Mouse (Mus musculus): Measurements from ENCODE around the gene Iapp. TPM values are rescaled to one million over a fixed set of nuclear protein-coding genes. Genes with fewer than 3 reads are reported as not detected.
"Not testable (repeated sequence)": the region's sequence is repeated elsewhere in the genome, so short reads cannot be mapped to it uniquely, and the experiment has no call there.

Gene Iapp
- polyA plus RNA-seq (2012; ENCODE audit: insufficient read depth, low replicate concordance) = not detected in 2 replicates

DNA sequence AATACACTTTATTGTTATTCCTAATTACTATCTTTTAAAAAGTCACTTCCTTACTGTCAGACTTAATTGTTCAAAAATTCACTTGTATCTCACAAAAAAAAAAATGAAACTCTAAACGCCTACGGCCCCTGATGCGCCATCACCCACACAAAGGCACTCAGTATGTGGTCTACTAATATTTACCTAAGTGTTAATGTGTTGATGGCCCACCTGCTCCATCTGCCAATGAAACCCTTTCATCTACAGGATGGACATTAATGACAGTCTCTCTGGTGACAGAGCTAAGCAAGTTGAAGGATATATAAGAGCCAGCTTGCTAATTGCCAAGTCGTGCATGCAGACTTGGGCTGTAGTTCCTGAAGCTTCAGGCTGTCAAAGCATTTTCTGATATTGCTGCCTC, at the start of gene Iapp:
TSS of gene Iapp (plus strand) at position 326 of the 400 bp plus-strand sequence.
- no peak for TF ChIP-seq GATA1 (IDR thresholded peaks at IDR 0.05; ENCODE audit: borderline replicate concordance, low read length)
- no peak for TF ChIP-seq FLI1 (IDR thresholded peaks at IDR 0.05; ENCODE audit: low read length)
- Histone ChIP-seq H3K36me3 (replicated peaks; ENCODE audit: low read length) (no peaks in the 10 kb centered on the region), H3K9me3 (no peaks in the 10 kb centered on the region), H3K4me3 (replicated peaks) (no peak within 1 kb of the TSS), H3K4me1 (no peaks in the 10 kb centered on the region), H3K27me3 (replicated peaks) (no peaks in the 10 kb centered on the region)

DNA sequence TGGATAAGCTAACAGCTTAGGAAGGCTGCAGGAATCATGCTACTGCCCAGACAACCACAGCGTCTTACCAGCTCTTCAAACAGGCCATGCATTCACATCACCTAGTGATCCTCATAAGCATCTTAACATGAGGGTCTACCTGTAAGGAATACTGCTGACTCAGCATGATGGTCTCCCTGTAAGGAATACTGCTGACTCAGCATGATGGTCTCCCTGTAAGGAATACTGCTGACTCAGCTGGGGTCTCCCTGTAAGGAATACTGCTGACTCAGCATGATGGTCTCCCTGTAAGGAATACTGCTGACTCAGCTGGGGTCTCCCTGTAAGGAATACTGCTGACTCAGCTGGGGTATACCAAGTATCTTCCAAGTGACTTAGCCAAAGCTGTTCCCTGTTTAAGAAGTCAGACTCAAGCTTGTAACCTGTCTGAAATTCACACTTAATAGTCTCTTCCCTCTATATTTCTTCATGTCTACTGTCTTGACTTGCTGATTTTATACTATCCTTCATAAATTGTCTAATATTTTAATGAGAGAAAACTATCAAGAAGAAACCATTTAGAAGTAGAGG, 47.4 kb upstream of the Iapp start:
- H3K36me3 ChIP-seq (replicated peaks; ENCODE audit: low read length); H3K4me1 ChIP-seq; H3K27me3 ChIP-seq (replicated peaks); H3K9me3 ChIP-seq; H3K4me3 ChIP-seq (replicated peaks): not testable (repeated sequence)

DNA sequence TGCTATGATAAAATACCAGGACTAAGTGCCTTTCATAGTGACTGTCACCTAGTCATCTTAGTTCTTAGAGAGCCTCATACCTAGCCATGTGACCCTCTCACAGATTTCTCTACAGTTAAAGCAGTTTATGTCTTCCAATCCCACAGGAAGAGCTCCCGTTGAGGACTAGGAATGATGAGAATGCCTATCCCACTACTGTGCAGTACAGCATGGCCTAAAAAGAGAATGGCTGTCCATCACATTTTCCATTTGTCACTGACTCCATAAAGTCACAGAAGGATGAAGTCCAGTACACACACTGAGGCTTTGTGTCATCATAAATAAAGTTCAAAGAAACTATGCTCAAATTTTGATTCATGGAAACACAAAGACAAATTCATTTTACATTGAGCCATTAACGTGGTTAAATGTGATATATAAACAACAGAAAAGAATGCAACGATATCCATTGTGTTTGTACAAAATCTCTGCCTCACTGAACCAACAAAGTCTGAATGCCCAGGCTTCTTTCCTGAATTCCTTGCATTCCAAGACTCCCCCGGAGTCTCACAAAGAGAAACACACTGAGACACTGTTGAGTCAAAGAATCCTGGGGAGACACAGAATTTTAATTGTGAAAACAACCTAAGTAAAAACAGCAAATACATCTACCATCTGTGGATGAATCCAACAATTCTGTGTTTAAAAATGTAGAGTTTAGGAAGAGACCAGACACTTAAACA, 22.3 kb upstream of the Iapp start:
- TF ChIP-seq FLI1 (IDR thresholded peaks at IDR 0.05; ENCODE audit: low read length) (no peak), GATA1 (IDR thresholded peaks at IDR 0.05; ENCODE audit: borderline replicate concordance, low read length) (no peak)
- no peaks in the 10 kb centered on the region for H3K36me3 ChIP-seq (replicated peaks; ENCODE audit: low read length)

DNA sequence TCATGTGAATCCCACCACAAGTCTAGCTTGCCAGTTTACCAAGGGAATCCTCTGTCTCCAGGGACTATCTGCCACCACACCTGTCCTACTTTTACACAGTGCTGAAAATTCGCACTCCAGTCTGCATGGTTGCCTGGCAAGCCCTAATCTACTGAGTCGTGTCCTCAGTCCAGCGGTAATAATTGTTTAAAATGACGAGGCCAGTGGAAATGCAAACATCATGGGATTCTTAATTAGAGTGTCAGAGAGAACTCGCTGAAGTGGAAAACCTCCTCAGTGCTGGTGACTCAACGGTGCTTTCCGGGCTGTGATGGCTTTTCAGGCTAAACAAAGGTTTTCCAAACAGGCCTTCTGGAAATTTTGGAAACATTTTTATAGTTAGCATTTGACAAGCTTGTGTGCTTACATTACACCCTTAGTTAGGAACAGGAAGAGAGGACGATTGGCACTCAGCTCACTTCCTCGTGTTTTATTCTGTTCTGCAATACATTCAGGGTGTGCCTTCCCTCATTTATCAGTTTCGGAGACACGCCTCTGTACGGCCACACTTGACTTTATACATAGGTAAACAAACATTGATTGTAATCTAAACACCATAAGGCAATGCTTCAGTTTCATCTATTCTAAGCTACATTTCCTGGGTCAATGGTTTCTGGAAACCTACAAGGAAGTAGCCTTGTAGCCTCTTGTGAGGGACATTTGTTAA, 8.7 kb upstream of the Iapp start:
- Histone ChIP-seq H3K27me3 (replicated peaks) (no peaks in the 10 kb centered on the region), H3K4me1 (no peaks in the 10 kb centered on the region), H3K4me3 (replicated peaks) (no peak overlapping the region), H3K9me3 (no peaks in the 10 kb centered on the region), H3K36me3 (replicated peaks; ENCODE audit: low read length) (no peaks in the 10 kb centered on the region)
- TF ChIP-seq FLI1 (IDR thresholded peaks at IDR 0.05; ENCODE audit: low read length) (no peak), GATA1 (IDR thresholded peaks at IDR 0.05; ENCODE audit: borderline replicate concordance, low read length) (no peak)

More for the DNA sequence above, 22.3 kb upstream of the Iapp start:
- H3K4me3 ChIP-seq (replicated peaks) = no peak overlapping the region
- H3K4me1 ChIP-seq = no peaks in the 10 kb centered on the region
- H3K27me3 ChIP-seq (replicated peaks) = no peaks in the 10 kb centered on the region
- no peaks in the 10 kb centered on the region for H3K9me3 ChIP-seq

DNA sequence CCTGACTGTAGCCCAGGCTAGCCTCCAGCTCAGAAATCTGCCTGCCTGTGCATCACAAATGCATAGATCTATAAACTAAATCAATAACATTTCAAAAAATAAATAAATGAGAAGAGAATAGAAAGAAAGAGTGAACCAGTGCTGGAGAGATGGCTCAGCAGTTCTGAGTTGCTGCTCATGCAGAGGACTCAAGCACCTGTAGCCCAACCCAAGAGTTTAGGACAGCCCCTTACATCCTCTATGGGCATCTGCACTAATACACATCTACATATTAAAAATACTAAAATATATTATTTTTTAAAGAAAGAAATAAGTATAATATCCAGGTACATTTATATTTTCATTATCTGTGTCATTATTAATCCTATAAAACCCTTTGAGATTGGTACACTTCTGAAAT, 6.9 kb downstream of the Iapp start:
- no peak for TF ChIP-seq GATA1 (IDR thresholded peaks at IDR 0.05; ENCODE audit: borderline replicate concordance, low read length)
- TF ChIP-seq FLI1 (IDR thresholded peaks at IDR 0.05; ENCODE audit: low read length) = no peak
- Histone ChIP-seq H3K4me3 (replicated peaks) (no peak overlapping the region), H3K9me3 (peaks cover 3% of the 10 kb centered on the region; the same call in 1 of the 2 replicates), H3K4me1 (peaks cover 4% of the 10 kb centered on the region; the same call in 1 of the 2 replicates), H3K36me3 (replicated peaks; ENCODE audit: low read length) (no peaks in the 10 kb centered on the region), H3K27me3 (replicated peaks) (no peaks in the 10 kb centered on the region)

DNA sequence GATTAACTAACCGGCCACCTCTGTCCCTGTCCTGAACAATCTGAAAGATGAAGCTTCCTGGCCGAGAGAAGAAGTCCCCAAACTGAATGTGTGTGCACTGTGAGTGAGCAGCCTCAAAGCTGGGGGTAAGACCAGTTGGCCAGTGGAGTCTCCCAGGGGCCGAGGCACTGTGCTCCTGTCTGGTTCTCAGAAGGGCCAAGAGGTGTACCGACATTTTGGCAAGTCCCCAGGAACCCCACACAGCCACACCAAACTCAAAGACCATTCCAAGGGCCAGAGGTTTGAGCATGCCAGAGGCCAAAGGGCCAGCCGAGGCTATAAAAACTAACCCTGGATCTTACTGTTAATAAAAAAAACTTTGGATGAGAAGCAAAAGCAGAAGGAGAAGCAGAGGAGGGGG, 16.1 kb downstream of the Iapp start:
- Histone ChIP-seq H3K4me1 (no peaks in the 10 kb centered on the region), H3K9me3 (peaks cover 7% of the 10 kb centered on the region; the same call in 1 of the 2 replicates), H3K4me3 (replicated peaks) (no peak overlapping the region), H3K36me3 (replicated peaks; ENCODE audit: low read length) (no peaks in the 10 kb centered on the region), H3K27me3 (replicated peaks) (no peaks in the 10 kb centered on the region)
- TF ChIP-seq GATA1 (IDR thresholded peaks at IDR 0.05; ENCODE audit: borderline replicate concordance, low read length) (no peak), FLI1 (IDR thresholded peaks at IDR 0.05; ENCODE audit: low read length) (no peak)

DNA sequence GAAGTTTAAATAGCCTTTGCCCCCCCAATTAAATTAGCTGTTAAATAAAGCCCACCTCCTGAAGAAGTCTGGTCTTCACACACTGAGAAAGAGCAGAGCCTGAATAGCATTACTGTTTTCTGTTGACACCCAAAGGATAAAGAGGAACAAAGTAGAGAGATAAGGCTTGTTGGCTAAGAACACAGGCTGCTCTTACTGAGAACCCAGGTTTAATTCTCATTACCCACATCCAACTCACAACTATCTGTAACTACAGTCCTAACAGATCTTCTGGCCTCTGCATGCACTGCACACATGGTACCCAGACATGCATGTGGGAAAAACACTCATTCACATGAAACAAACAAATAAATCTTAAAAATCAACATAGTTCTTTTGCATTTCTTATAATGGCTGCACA, 18.9 kb downstream of the Iapp start:
- no peaks in the 10 kb centered on the region for H3K4me1 ChIP-seq
- H3K36me3 ChIP-seq (replicated peaks; ENCODE audit: low read length) = no peaks in the 10 kb centered on the region
- TF ChIP-seq GATA1 (IDR thresholded peaks at IDR 0.05; ENCODE audit: borderline replicate concordance, low read length) (no peak), FLI1 (IDR thresholded peaks at IDR 0.05; ENCODE audit: low read length) (no peak)
- H3K27me3 ChIP-seq (replicated peaks) = no peaks in the 10 kb centered on the region
- H3K9me3 ChIP-seq = 0 out of 2 replicates have a peak, but pooled peaks cover 3% of the 10 kb centered on the region
- no peak overlapping the region for H3K4me3 ChIP-seq (replicated peaks)

DNA sequence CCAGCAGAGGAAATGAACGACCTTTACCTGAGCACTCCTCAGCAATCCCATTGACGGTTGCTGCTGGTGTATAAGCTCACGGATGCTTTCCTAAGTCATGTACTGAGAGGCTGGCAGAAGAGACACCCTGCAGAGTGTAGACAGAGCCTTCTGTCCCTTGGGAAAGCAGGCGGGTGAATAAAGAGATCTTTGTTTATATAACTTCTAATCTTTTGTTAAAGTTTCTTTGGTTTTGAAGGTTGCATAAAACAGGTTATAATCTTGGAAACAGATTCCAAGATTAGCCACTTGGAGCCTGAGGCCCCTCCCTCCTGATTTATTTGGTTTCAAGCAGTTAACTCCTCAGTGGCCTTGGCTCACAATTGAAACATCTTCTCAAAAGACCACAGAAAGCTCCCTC, 24.7 kb downstream of the Iapp start, which contains the start of gene Slco1a5:
TSS of gene Slco1a5 (minus strand) at position 101 of the 400 bp plus-strand sequence.
- no peak within 1 kb of the TSS for H3K4me3 ChIP-seq (replicated peaks)
- no peaks in the 10 kb centered on the region for H3K9me3 ChIP-seq
- no peaks in the 10 kb centered on the region for H3K36me3 ChIP-seq (replicated peaks; ENCODE audit: low read length)
- no peaks in the 10 kb centered on the region for H3K27me3 ChIP-seq (replicated peaks)
- peaks cover 18% of the 10 kb centered on the region for H3K4me1 ChIP-seq
- no peak for TF ChIP-seq GATA1 (IDR thresholded peaks at IDR 0.05; ENCODE audit: borderline replicate concordance, low read length)

DNA sequence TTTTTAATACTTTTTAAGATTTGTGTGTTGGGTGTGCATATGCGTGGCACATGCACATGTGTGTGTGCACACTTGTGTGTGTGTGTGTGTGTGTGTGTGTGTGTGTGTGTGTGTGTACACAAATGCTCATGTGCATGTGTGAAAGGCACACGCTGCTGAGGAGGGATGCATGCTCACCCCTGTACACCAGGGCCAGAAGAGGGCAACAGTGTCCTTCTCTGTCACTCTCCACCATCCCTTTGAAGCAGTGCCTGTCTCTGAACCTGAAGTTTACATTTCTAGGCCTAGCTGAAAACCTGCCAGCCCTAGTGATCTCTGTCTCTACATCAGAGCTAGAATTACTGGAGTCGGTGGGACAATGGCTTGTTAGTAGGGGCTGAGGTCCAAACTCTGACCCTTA, 28.4 kb downstream of the Iapp start:
- Histone ChIP-seq H3K9me3 (no peaks in the 10 kb centered on the region), H3K4me1 (peaks cover 18% of the 10 kb centered on the region), H3K4me3 (replicated peaks) (no peak overlapping the region), H3K36me3 (replicated peaks; ENCODE audit: low read length) (no peaks in the 10 kb centered on the region), H3K27me3 (replicated peaks) (no peaks in the 10 kb centered on the region)
- TF ChIP-seq GATA1 (IDR thresholded peaks at IDR 0.05; ENCODE audit: borderline replicate concordance, low read length) (no peak), FLI1 (IDR thresholded peaks at IDR 0.05; ENCODE audit: low read length) (no peak)

DNA sequence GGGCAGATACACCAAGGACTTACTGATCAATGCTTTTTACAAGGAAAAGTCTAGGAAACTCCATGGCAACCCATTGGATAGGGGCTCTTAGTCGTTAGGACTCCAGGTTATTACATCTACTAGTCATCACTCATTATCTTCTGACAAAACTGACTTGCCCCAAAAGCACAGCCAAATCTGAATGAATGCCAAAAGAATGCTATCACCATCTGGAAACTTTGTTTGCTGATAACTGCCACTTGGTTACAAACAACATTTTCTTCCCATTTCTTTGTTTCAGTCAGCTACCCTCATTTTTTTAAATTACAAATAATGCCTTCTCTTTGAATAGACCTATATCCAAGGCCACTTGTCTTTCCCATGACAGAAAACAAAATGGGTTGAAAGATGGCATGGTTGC, 31.0 kb downstream of the Iapp start:
- H3K36me3 ChIP-seq (replicated peaks; ENCODE audit: low read length) = no peaks in the 10 kb centered on the region
- H3K4me3 ChIP-seq (replicated peaks) = no peak overlapping the region
- no peaks in the 10 kb centered on the region for H3K27me3 ChIP-seq (replicated peaks)
- H3K9me3 ChIP-seq = no peaks in the 10 kb centered on the region
- TF ChIP-seq FLI1 (IDR thresholded peaks at IDR 0.05; ENCODE audit: low read length) (no peak), GATA1 (IDR thresholded peaks at IDR 0.05; ENCODE audit: borderline replicate concordance, low read length) (no peak)
- H3K4me1 ChIP-seq = peaks cover 18% of the 10 kb centered on the region
